In genomic region chr7:101391909-101392479, GRCm38 (mm10) we compare ENCODE assay signal across 12 mouse cellular contexts. TPM values are rescaled to one million over a fixed set of nuclear protein-coding genes. Genes with fewer than 3 reads are reported as not detected.
DNase-seq lines count a peak whose midpoint lies in the region; ATAC-seq lines count a peak whose summit lies in the region.
"Had no signal": no experiment of that assay in that cellular context is flagged by ENCODE, and none has a peak within 500 bp of the region (broad histone marks: within the 10 kb centered on the region; RNA-seq: fewer than 3 reads in every experiment).

No protein-coding gene starts in this region.

- DNase-seq in heart, postnatal 25 days (ENCODE audit: low spot score) = no peak
- peak; percentile 50 to 67 for DNase-seq in kidney, postnatal 4 days
- no peak for DNase-seq in kidney, adult 11 months
- no peak for DNase-seq in cerebellum, postnatal 36 days
- DNase-seq: adrenal gland, adult 8-10 months; spleen, adult 18-20 months had no signal

- H3K36me3 ChIP-seq in heart, embryonic 13.5 days = peaks cover 31% of the 10 kb centered on the region
- H3K36me3 ChIP-seq in embryonic facial prominence, embryonic 13.5 days = peaks cover 24% of the 10 kb centered on the region
- H3K36me3 ChIP-seq in limb, embryonic 13.5 days = peaks cover 13% of the 10 kb centered on the region

- no peak overlapping the region for H3K4me3 ChIP-seq in heart, embryonic 13.5 days
- H3K4me3 ChIP-seq in embryonic facial prominence, embryonic 13.5 days = no peak overlapping the region
- H3K4me3 ChIP-seq in limb, embryonic 13.5 days = no peak overlapping the region

- H3K27ac ChIP-seq in heart, embryonic 13.5 days (replicated peaks) = peak overlapping the region; percentile 86
- H3K27ac ChIP-seq in embryonic facial prominence, embryonic 13.5 days = peak overlapping the region; percentile 97
- peak overlapping the region; percentile 94 for H3K27ac ChIP-seq in limb, embryonic 13.5 days

- intact Hi-C loops in heart, postnatal 25 days (cut with DNase I) = no loop called here

- H3K27me3 ChIP-seq in heart, embryonic 13.5 days (replicated peaks) = 0 out of 2 replicates have a peak, but pooled peaks cover 4% of the 10 kb centered on the region
- H3K27me3 ChIP-seq in embryonic facial prominence, embryonic 13.5 days = no peaks in the 10 kb centered on the region
- no peaks in the 10 kb centered on the region for H3K27me3 ChIP-seq in limb, embryonic 13.5 days

- H3K4me1 ChIP-seq in heart, embryonic 13.5 days = peaks cover 71% of the 10 kb centered on the region
- H3K4me1 ChIP-seq in embryonic facial prominence, embryonic 13.5 days = peaks cover 47% of the 10 kb centered on the region
- peaks cover 51% of the 10 kb centered on the region for H3K4me1 ChIP-seq in limb, embryonic 13.5 days

- no peak for ATAC-seq in heart, embryonic 13.5 days (ENCODE audit: extremely low read depth, insufficient number of reproducible peaks, low FRiP score, low TSS enrichment)
- no peak for ATAC-seq in embryonic facial prominence, embryonic 13.5 days (ENCODE audit: insufficient number of reproducible peaks, insufficient read depth, low FRiP score, low TSS enrichment, low read depth)
- ATAC-seq in limb, embryonic 13.5 days (ENCODE audit: low FRiP score, low read depth) = no peak
- ATAC-seq: CD4-positive, CD25-positive, alpha-beta regulatory T cell, adult 4 months; forebrain, embryonic 16.5 days had no signal

- peak overlapping the region; percentile 3 for H3K9ac ChIP-seq in heart, embryonic 13.5 days
- 0 out of 2 replicates have a peak overlapping the region, but pooled peaks have one; percentile 37 for H3K9ac ChIP-seq in embryonic facial prominence, embryonic 13.5 days
- H3K9ac ChIP-seq in limb, embryonic 13.5 days = no peak overlapping the region

- H3K4me2 ChIP-seq in heart, embryonic 13.5 days = no peak overlapping the region
- H3K4me2 ChIP-seq in embryonic facial prominence, embryonic 13.5 days = no peak overlapping the region
- no peak overlapping the region for H3K4me2 ChIP-seq in limb, embryonic 13.5 days (replicated peaks)

- no peaks in the 10 kb centered on the region for H3K9me3 ChIP-seq in heart, embryonic 13.5 days
- H3K9me3 ChIP-seq in embryonic facial prominence, embryonic 13.5 days = no peaks in the 10 kb centered on the region
- H3K9me3 ChIP-seq in limb, embryonic 13.5 days = no peaks in the 10 kb centered on the region

- 70% methylated on average over 4 of the region's 4 CpGs for WGBS in heart, embryonic 13.5 days
- 78% methylated on average over 4 of the region's 4 CpGs for WGBS in embryonic facial prominence, embryonic 13.5 days
- WGBS in limb, embryonic 13.5 days = 77% methylated on average over 4 of the region's 4 CpGs

RNA-seq across cellular contexts. Expression of gene Gm45837, which starts 18.7 kb away (rescaled TPM):
- polyA plus RNA-seq in heart, embryonic 13.5 days (2015; fragmentation: Nextera tagmentation; extraction: Ambion mirVana) = not detected in 2 replicates
- not detected for total RNA-seq in heart, postnatal 25 days (2021)
- 1.2 and 2.1 TPM in 2 replicates for polyA plus RNA-seq in embryonic facial prominence, embryonic 13.5 days (2015; fragmentation: Nextera tagmentation; extraction: Ambion mirVana)
- polyA plus RNA-seq in limb, embryonic 13.5 days (2015; fragmentation: Nextera tagmentation; extraction: Ambion mirVana) = 3.2 and 8.0 TPM in 2 replicates
- polyA plus RNA-seq: forebrain, embryonic 16.5 days; thymus, postnatal 0 days had no signal

RNA-seq across cellular contexts. Expression of gene Pde2a, which starts 29.5 kb away (rescaled TPM):
- 10.4 and 11.5 TPM in 2 replicates for polyA plus RNA-seq in heart, embryonic 13.5 days (2015; fragmentation: Nextera tagmentation; extraction: Ambion mirVana)
- total RNA-seq in heart, postnatal 25 days (2021) = 10 to 100 TPM; 63.6 to 65.9 TPM
- 7.4 and 10.5 TPM in 2 replicates for polyA plus RNA-seq in embryonic facial prominence, embryonic 13.5 days (2015; fragmentation: Nextera tagmentation; extraction: Ambion mirVana)
- 4.6 and 10.4 TPM in 2 replicates for polyA plus RNA-seq in limb, embryonic 13.5 days (2015; fragmentation: Nextera tagmentation; extraction: Ambion mirVana)

RNA-seq across cellular contexts. Expression of gene Arap1, which starts 44.1 kb away (rescaled TPM):
- polyA plus RNA-seq in heart, embryonic 13.5 days (2015; fragmentation: Nextera tagmentation; extraction: Ambion mirVana) = 25.6 and 26.3 TPM in 2 replicates
- 10 to 100 TPM; 31.6 to 35.9 TPM for total RNA-seq in heart, postnatal 25 days (2021)
- polyA plus RNA-seq in embryonic facial prominence, embryonic 13.5 days (2015; fragmentation: Nextera tagmentation; extraction: Ambion mirVana) = 41.4 and 46.5 TPM in 2 replicates
- 41.5 and 45.6 TPM in 2 replicates for polyA plus RNA-seq in limb, embryonic 13.5 days (2015; fragmentation: Nextera tagmentation; extraction: Ambion mirVana)

Comparison
In these comparisons a context has a peak if more than half of its experiments do, and no peak if none do; other contexts are left out.
1. DNase-seq: peak in kidney, postnatal 4 days (2 of 2); none in heart, postnatal 25 days (single experiment), kidney, adult 11 months (single experiment) and cerebellum, postnatal 36 days (0 of 2).
2. Peak in every context shown above with its lines, with median percentiles within 50 percentile points of each other: H3K27ac ChIP-seq.